Mouse (Mus musculus) neural tube, embryonic 10.5 days (tissue): ENCODE measurements around the gene Olfr1508.
"Not testable (repeated sequence)": the region's sequence is repeated elsewhere in the genome, so short reads cannot be mapped to it uniquely, and the experiment has no call there.

Experiments
- DNase-seq: peaks from one replicate; pipeline ENCODE4 v3.0.0-alpha.2; 2017; ENCODE audit warnings: low spot score; ENCODE audit errors: extremely low spot score

Olfr1508 gene

GRCm38 (mm10) chr14:52467395-52467794 is at the start of gene Olfr1508:
Gene Olfr1508, minus strand, starts transcription at chr14:52467495.
- DNase-seq = no peak

- DNase-seq = no peak
Measured at GRCm38 (mm10) chr14:52495516-52495915, 28.2 kb upstream of the Olfr1508 start, which contains the start of gene Olfr1507. Gene Olfr1507, minus strand, starts transcription at chr14:52495749.

- no peak for DNase-seq
Measured at GRCm38 (mm10) chr14:52465738-52466137, 1.6 kb downstream of the Olfr1508 start.

GRCm38 (mm10) chr14:52461928-52462327 is 5.4 kb downstream of the Olfr1508 start:
- DNase-seq = no peak

- no peak for DNase-seq
Measured at GRCm38 (mm10) chr14:52451138-52451537, 16.2 kb downstream of the Olfr1508 start.

GRCm38 (mm10) chr14:52442690-52443089 is 24.6 kb downstream of the Olfr1508 start, which contains the start of gene Olfr1509:
Gene Olfr1509, plus strand, starts transcription at chr14:52442990.
- DNase-seq = no peak

- DNase-seq = no peak
Measured at GRCm38 (mm10) chr14:52427686-52428085, 39.6 kb downstream of the Olfr1508 start.

- no peak for DNase-seq
Measured at GRCm38 (mm10) chr14:52414273-52414672, 53.0 kb downstream of the Olfr1508 start, which contains the start of gene Olfr1510. Gene Olfr1510, minus strand, starts transcription at chr14:52414373.

GRCm38 (mm10) chr14:52410142-52410919 is 57.0 kb downstream of the Olfr1508 start:
- not testable (repeated sequence) for DNase-seq
